Mouse (Mus musculus) neural tube, embryonic 12.5 days (tissue): Measurements from ENCODE around the gene Arl6ip1. TPM values are rescaled to one million over a fixed set of nuclear protein-coding genes. Genes with fewer than 3 reads are reported as not detected.

Experiments used
- ATAC-seq: fragments of 200-750 bp; cut with Nextera tagmentation; 2 replicates; pipeline ENCODE4 v1.8.0; 2017; ENCODE audit warnings: low read depth, mild to moderate bottlenecking, moderate TSS enrichment, moderate library complexity; ENCODE audit not compliant: low FRiP score
- H3K27ac ChIP-seq: fragments of 300-500 bp; sonication (generic); 2 replicates; pipeline ENCODE4 v1.5.1; 2016
- H3K27me3 ChIP-seq: fragments of 300-500 bp; sonication (generic); replicated peaks from 2 replicates; pipeline ENCODE4 v1.6.1; 2016; ENCODE audit warnings: mild to moderate bottlenecking
- H3K36me3 ChIP-seq: fragments of 300-500 bp; sonication (generic); 2 replicates; pipeline ENCODE4 v1.6.1; 2016; ENCODE audit warnings: mild to moderate bottlenecking
- H3K4me1 ChIP-seq: fragments of 300-500 bp; sonication (generic); 2 replicates; pipeline ENCODE4 v1.6.1; 2016
- H3K4me2 ChIP-seq: fragments of 300-500 bp; sonication (generic); replicated peaks from 2 replicates; pipeline ENCODE4 v1.6.1; 2016; ENCODE audit warnings: mild to moderate bottlenecking
- H3K4me3 ChIP-seq: fragments of 300-500 bp; sonication (generic); 2 replicates; pipeline ENCODE4 v1.5.1; 2016
- H3K9ac ChIP-seq: fragments of 300-500 bp; sonication (generic); 2 replicates; pipeline ENCODE4 v1.6.1; 2016; ENCODE audit warnings: mild to moderate bottlenecking
- H3K9me3 ChIP-seq: fragments of 300-500 bp; sonication (generic); 2 replicates; pipeline ENCODE4 v1.6.1; 2016; ENCODE audit warnings: mild to moderate bottlenecking
- WGBS: fragments of 180-500 bp; shearing (Covaris S2); methylation state at CpG from one replicate; pipeline ENCODE4 v1.1.7; 2016; 5-methylcytosine and 5-hydroxymethylcytosine counted together
- polyA plus RNA-seq: library from polyadenylated mRNA; unstranded; fragments of >200 nt; fragmentation: Nextera tagmentation; extraction: Ambion mirVana; gene quantifications from 2 replicates; pipeline ENCODE4 v1.2.1, GENCODE M21; 2016

Arl6ip1 gene
- polyA plus RNA-seq, 1 experiment from 2014 or later = 389 TPM

GRCm38 (mm10) chr7:118126219-118126875 is 3.1 kb downstream of the Arl6ip1 start:
- no peak overlapping the region for H3K27ac ChIP-seq
- no peak overlapping the region for H3K9ac ChIP-seq
- 82% methylated on average over 11 of the region's 11 CpGs for WGBS

GRCm38 (mm10) chr7:118125736-118126135 is 3.7 kb downstream of the Arl6ip1 start:
- H3K9ac ChIP-seq = no peak overlapping the region
- peaks cover 35% of the 10 kb centered on the region for H3K36me3 ChIP-seq
- no peak for ATAC-seq

More at GRCm38 (mm10) chr7:118126219-118126875, 3.1 kb downstream of the Arl6ip1 start:
- H3K4me2 ChIP-seq = no peak overlapping the region
- H3K9me3 ChIP-seq = no peaks in the 10 kb centered on the region
- H3K36me3 ChIP-seq = peaks cover 29% of the 10 kb centered on the region
- H3K4me1 ChIP-seq = peaks cover 21% of the 10 kb centered on the region
- H3K4me3 ChIP-seq = no peak overlapping the region
- ATAC-seq = no peak
- H3K27me3 ChIP-seq = no peaks in the 10 kb centered on the region

GRCm38 (mm10) chr7:118123512-118124411 is 5.7 kb downstream of the Arl6ip1 start:
- no peaks in the 10 kb centered on the region for H3K9me3 ChIP-seq
- no peak overlapping the region for H3K9ac ChIP-seq
- H3K4me3 ChIP-seq = no peak overlapping the region
- 93% methylated on average over 4 of the region's 4 CpGs for WGBS
- H3K36me3 ChIP-seq = peaks cover 55% of the 10 kb centered on the region
- no peak overlapping the region for H3K4me2 ChIP-seq
- H3K4me1 ChIP-seq = peaks cover 21% of the 10 kb centered on the region
- H3K27ac ChIP-seq = no peak overlapping the region
- no peak for ATAC-seq
- H3K27me3 ChIP-seq = no peaks in the 10 kb centered on the region

More at GRCm38 (mm10) chr7:118125736-118126135, 3.7 kb downstream of the Arl6ip1 start:
- H3K4me1 ChIP-seq = peaks cover 21% of the 10 kb centered on the region
- H3K4me2 ChIP-seq = no peak overlapping the region
- H3K9me3 ChIP-seq = no peaks in the 10 kb centered on the region
- H3K4me3 ChIP-seq = no peak overlapping the region
- H3K27me3 ChIP-seq = no peaks in the 10 kb centered on the region
- no peak overlapping the region for H3K27ac ChIP-seq

- Histone ChIP-seq H3K4me2 (no peak overlapping the region), H3K27me3 (no peaks in the 10 kb centered on the region), H3K9ac (no peak overlapping the region), H3K4me3 (no peak overlapping the region), H3K4me1 (peaks cover 11% of the 10 kb centered on the region; the same call in 1 of the 2 replicates), H3K36me3 (peaks cover 57% of the 10 kb centered on the region), H3K9me3 (no peaks in the 10 kb centered on the region), H3K27ac (no peak overlapping the region)
- 95% methylated on average over 7 of the region's 7 CpGs for WGBS
- ATAC-seq = no peak
These were observed 7.2 kb downstream of the Arl6ip1 start for GRCm38 (mm10) chr7:118122235-118122634.

GRCm38 (mm10) chr7:118120654-118121053 is 8.8 kb downstream of the Arl6ip1 start:
- 83% methylated on average over 1 of the region's 1 CpGs for WGBS
- no peaks in the 10 kb centered on the region for H3K9me3 ChIP-seq
- 0 out of 2 replicates have a peak, but pooled peaks cover 6% of the 10 kb centered on the region for H3K4me1 ChIP-seq
- no peak for ATAC-seq
- no peak overlapping the region for H3K4me3 ChIP-seq
- H3K36me3 ChIP-seq = peaks cover 50% of the 10 kb centered on the region
- H3K4me2 ChIP-seq = no peak overlapping the region
- no peak overlapping the region for H3K9ac ChIP-seq
- H3K27ac ChIP-seq = no peak overlapping the region
- no peaks in the 10 kb centered on the region for H3K27me3 ChIP-seq

GRCm38 (mm10) chr7:118119946-118120345 is 9.5 kb downstream of the Arl6ip1 start:
- no peak overlapping the region for H3K4me3 ChIP-seq
- H3K36me3 ChIP-seq = peaks cover 50% of the 10 kb centered on the region
- 89% methylated on average over 5 of the region's 5 CpGs for WGBS
- no peak for ATAC-seq
- no peaks in the 10 kb centered on the region for H3K9me3 ChIP-seq
- H3K27me3 ChIP-seq = no peaks in the 10 kb centered on the region
- H3K9ac ChIP-seq = no peak overlapping the region
- H3K4me1 ChIP-seq = peaks cover 8% of the 10 kb centered on the region; the same call in 1 of the 2 replicates
- H3K4me2 ChIP-seq = no peak overlapping the region
- no peak overlapping the region for H3K27ac ChIP-seq

- no peak overlapping the region for H3K4me2 ChIP-seq
- peaks cover 16% of the 10 kb centered on the region for H3K4me1 ChIP-seq
- peaks cover 47% of the 10 kb centered on the region for H3K36me3 ChIP-seq
- 54% methylated on average over 2 of the region's 2 CpGs for WGBS
- ATAC-seq = no peak
- H3K9me3 ChIP-seq = no peaks in the 10 kb centered on the region
- no peak overlapping the region for H3K4me3 ChIP-seq
- H3K27ac ChIP-seq = no peak overlapping the region
- no peaks in the 10 kb centered on the region for H3K27me3 ChIP-seq
- H3K9ac ChIP-seq = no peak overlapping the region
These were observed 10.3 kb downstream of the Arl6ip1 start for GRCm38 (mm10) chr7:118119142-118119541.

- H3K36me3 ChIP-seq = peaks cover 49% of the 10 kb centered on the region
- no peaks in the 10 kb centered on the region for H3K27me3 ChIP-seq
- 88% methylated on average over 3 of the region's 3 CpGs for WGBS
- H3K4me2 ChIP-seq = no peak overlapping the region
- H3K9me3 ChIP-seq = no peaks in the 10 kb centered on the region
- H3K4me3 ChIP-seq = no peak overlapping the region
- 0 out of 2 replicates have a peak overlapping the region, but pooled peaks have one; percentile 27 for H3K27ac ChIP-seq
- no peak for ATAC-seq
- H3K9ac ChIP-seq = no peak overlapping the region
- H3K4me1 ChIP-seq = peaks cover 24% of the 10 kb centered on the region
These were observed 11.0 kb downstream of the Arl6ip1 start for GRCm38 (mm10) chr7:118118426-118118825.

GRCm38 (mm10) chr7:118117539-118118210 is 11.8 kb downstream of the Arl6ip1 start:
- Histone ChIP-seq H3K9ac (no peak overlapping the region), H3K27me3 (no peaks in the 10 kb centered on the region), H3K4me1 (peaks cover 30% of the 10 kb centered on the region), H3K4me3 (no peak overlapping the region), H3K4me2 (no peak overlapping the region), H3K36me3 (peaks cover 52% of the 10 kb centered on the region), H3K9me3 (no peaks in the 10 kb centered on the region), H3K27ac (peak overlapping the region; percentile 27; the same call in 1 of the 2 replicates)
- no peak for ATAC-seq
- 37% methylated on average over 4 of the region's 4 CpGs for WGBS

- Histone ChIP-seq H3K4me1 (peaks cover 37% of the 10 kb centered on the region), H3K9me3 (no peaks in the 10 kb centered on the region), H3K4me3 (no peak overlapping the region), H3K36me3 (peaks cover 54% of the 10 kb centered on the region), H3K27me3 (no peaks in the 10 kb centered on the region), H3K4me2 (peak overlapping the region; percentile 58), H3K27ac (peak overlapping the region; percentile 26; the same call in 1 of the 2 replicates), H3K9ac (no peak overlapping the region)
- WGBS = 7% methylated on average over 8 of the region's 8 CpGs
- ATAC-seq = no peak; the same call in 1 of the 2 replicates
These were observed 12.5 kb downstream of the Arl6ip1 start for GRCm38 (mm10) chr7:118116787-118117538.

- H3K9me3 ChIP-seq = no peaks in the 10 kb centered on the region
- no peaks in the 10 kb centered on the region for H3K27me3 ChIP-seq
- peak within 1 kb of the TSS; percentile 95 for H3K4me3 ChIP-seq
- peak; percentile 84 for ATAC-seq
- peak within 1 kb of the TSS; percentile 92 for H3K4me2 ChIP-seq
- peaks cover 47% of the 10 kb centered on the region for H3K4me1 ChIP-seq
- peak within 1 kb of the TSS; percentile 81 for H3K27ac ChIP-seq
- peaks cover 60% of the 10 kb centered on the region for H3K36me3 ChIP-seq
- H3K9ac ChIP-seq = peak within 1 kb of the TSS; percentile 98
- under 1% methylated on average over 40 of the region's 40 CpGs for WGBS
These were observed 13.4 kb downstream of the Arl6ip1 start, which contains the start of gene Rps15a for GRCm38 (mm10) chr7:118115877-118116568. Gene Rps15a (minus strand): TSS chr7:118116188.
